Mouse (Mus musculus) heart, postnatal 10 days (tissue): ENCODE results near the gene Atp13a5. TPM values are rescaled to one million over a fixed set of nuclear protein-coding genes. Genes with fewer than 3 reads are reported as not detected.

Experiments
- DNase-seq, 2 experiments: peaks; one replicate each; pipeline ENCODE4 v3.0.0; 2021
- intact Hi-C: fragments of 180-260 bp; cut with DNase I; formaldehyde crosslinking; loops from one replicate; pipeline ENCODE4 v1.15.1; 2025
- total RNA-seq, 2 experiments: library from RNA; stranded (reverse); gene quantifications; 2 replicates each; pipeline ENCODE4 v1.2.3; 2021

Atp13a5 gene
- total RNA-seq, 2 experiments from 2014 or later = not detected

GRCm38 (mm10) chr16:29208841-29209240 is 169.7 kb downstream of the Atp13a5 start:
- peak; percentile 54 to 60 for DNase-seq
- intact Hi-C loops = loop anchor here (5.0 kb wide), 1 partner anchor 367 kb away; no protein-coding TSS in a partner anchor

GRCm38 (mm10) chr16:29205581-29205980 is 173.0 kb downstream of the Atp13a5 start:
- intact Hi-C loops = loop anchor here (5.0 kb wide), 1 partner anchor 363 kb away; no protein-coding TSS in a partner anchor
- DNase-seq = no peak

GRCm38 (mm10) chr16:29204875-29205274 is 173.7 kb downstream of the Atp13a5 start:
- intact Hi-C loops = loop anchor here (5.0 kb wide), 1 partner anchor 363 kb away; no protein-coding TSS in a partner anchor
- DNase-seq = no peak

- intact Hi-C loops = no loop called here
Measured at GRCm38 (mm10) chr16:29201146-29201545, 177.4 kb downstream of the Atp13a5 start.

GRCm38 (mm10) chr16:29198461-29198860 is 180.1 kb downstream of the Atp13a5 start:
- intact Hi-C loops = no loop called here
- peak; percentile 61 to 64 for DNase-seq

More at GRCm38 (mm10) chr16:29201146-29201545, 177.4 kb downstream of the Atp13a5 start:
- DNase-seq = no peak

GRCm38 (mm10) chr16:29195156-29195555 is 183.4 kb downstream of the Atp13a5 start:
- intact Hi-C loops = no loop called here
- no peak for DNase-seq

GRCm38 (mm10) chr16:29193981-29194380 is 184.6 kb downstream of the Atp13a5 start:
- intact Hi-C loops = no loop called here
- DNase-seq = no peak

- DNase-seq = no peak
- intact Hi-C loops = no loop called here
Measured at GRCm38 (mm10) chr16:29192911-29193310, 185.6 kb downstream of the Atp13a5 start.

Other genes with a start within 250 kb of the Atp13a5 start
- 1 to 10 TPM; 3.2 to 4.5 TPM for gene Hrasls, start 169.0 kb downstream of the Atp13a5 start, total RNA-seq
- not detected for gene Atp13a4, start 166.1 kb upstream of the Atp13a5 start, total RNA-seq
- gene Opa1, start 200.6 kb upstream of the Atp13a5 start, total RNA-seq = 100 to 1,000 TPM; 133 to 135 TPM